Mouse (Mus musculus) forebrain, postnatal 0 days (tissue): Measurements from ENCODE around the gene Map4. TPM values are rescaled to one million over a fixed set of nuclear protein-coding genes. Genes with fewer than 3 reads are reported as not detected.

Experiments used
- ATAC-seq: fragments of 200-750 bp; cut with Nextera tagmentation; 2 replicates; pipeline ENCODE4 v1.8.0; 2017; ENCODE audit warnings: mild to moderate bottlenecking, moderate library complexity
- DNase-seq: peaks from one replicate; pipeline ENCODE4 v3.0.0-alpha.2; 2015
- H3K27ac ChIP-seq: fragments of 300-500 bp; sonication (generic); 2 replicates; pipeline ENCODE4 v1.5.1; 2014; ENCODE audit warnings: low read depth, mild to moderate bottlenecking, antibody characterized with exemption, low read length, moderate library complexity, mixed read lengths
- H3K27me3 ChIP-seq: fragments of 300-500 bp; sonication (generic); 2 replicates; pipeline ENCODE4 v1.6.1; 2014; ENCODE audit warnings: mild to moderate bottlenecking, low read length, mixed read lengths; ENCODE audit not compliant: insufficient read depth
- H3K36me3 ChIP-seq: fragments of 300-500 bp; sonication (generic); 2 replicates; pipeline ENCODE4 v1.6.1; 2014; ENCODE audit warnings: mild to moderate bottlenecking, moderate library complexity; ENCODE audit not compliant: insufficient read depth
- H3K4me1 ChIP-seq: fragments of 300-500 bp; sonication (generic); 2 replicates; pipeline ENCODE4 v1.6.1; 2014; ENCODE audit warnings: antibody characterized with exemption; ENCODE audit not compliant: insufficient read depth
- H3K4me2 ChIP-seq: fragments of 300-500 bp; sonication (generic); 2 replicates; pipeline ENCODE4 v1.6.1; 2014; ENCODE audit warnings: low read depth, mild to moderate bottlenecking, moderate library complexity
- H3K4me3 ChIP-seq: fragments of 300-500 bp; sonication (generic); 2 replicates; pipeline ENCODE4 v1.5.1; 2014; ENCODE audit warnings: low read depth, low read length, mixed read lengths
- H3K9ac ChIP-seq: fragments of 300-500 bp; sonication (generic); 2 replicates; pipeline ENCODE4 v1.6.1; 2014; ENCODE audit warnings: mild to moderate bottlenecking
- H3K9me3 ChIP-seq: fragments of 300-500 bp; sonication (generic); 2 replicates; pipeline ENCODE4 v1.6.1; 2016; ENCODE audit warnings: low read length
- CTCF ChIP-seq: sonication (generic); IDR thresholded peaks from 2 replicates; pipeline ENCODE4 v1.5.1; 2016; ENCODE audit warnings: antibody characterized with exemption, control low read depth, low read depth
- WGBS: fragments of 180-500 bp; shearing (Covaris S2); extraction: QIAGEN DNeasy Blood & Tissue Kit; methylation state at CpG from one replicate; pipeline ENCODE4 v1.1.7; 2014; 5-methylcytosine and 5-hydroxymethylcytosine counted together
- polyA plus RNA-seq: library from polyadenylated mRNA; unstranded; fragments of >200 nt; fragmentation: Nextera tagmentation; extraction: Ambion mirVana; gene quantifications from 2 replicates; pipeline ENCODE4 v1.2.1, GENCODE M21; 2015
- total RNA-seq: library from RNA; depleted of rRNA; stranded (reverse); fragments of >200 nt; gene quantifications from 2 replicates; pipeline ENCODE4 v1.2.3, GENCODE M21; 2014

Map4 gene
- total and polyA plus RNA-seq, 2 experiments from 2014 or later = 201 to 237 TPM

GRCm38 (mm10) chr9:109907300-109907699 lies 24.0 kb upstream of the Map4 start:
- DNase-seq (no peak), ATAC-seq (no peak)
- H3K9ac ChIP-seq = no peak overlapping the region
- no peaks in the 10 kb centered on the region for H3K27me3 ChIP-seq
- H3K27ac ChIP-seq = no peak overlapping the region
- H3K36me3 ChIP-seq = no peaks in the 10 kb centered on the region
- no peaks in the 10 kb centered on the region for H3K4me1 ChIP-seq
- TF ChIP-seq CTCF = no peak
- 54% methylated on average over 8 of the region's 8 CpGs for WGBS
- H3K4me3 ChIP-seq = no peak overlapping the region
- no peaks in the 10 kb centered on the region for H3K9me3 ChIP-seq
- H3K4me2 ChIP-seq = no peak overlapping the region

GRCm38 (mm10) chr9:109907774-109908465 lies 23.3 kb upstream of the Map4 start:
- no peak for ATAC-seq
- H3K9me3 ChIP-seq = no peaks in the 10 kb centered on the region

GRCm38 (mm10) chr9:109909102-109909501 lies 22.2 kb upstream of the Map4 start:
- H3K4me2 ChIP-seq = no peak overlapping the region
- WGBS = 84% methylated on average over 8 of the region's 8 CpGs
- no peak for DNase-seq
- no peaks in the 10 kb centered on the region for H3K27me3 ChIP-seq
- no peaks in the 10 kb centered on the region for H3K4me1 ChIP-seq
- H3K36me3 ChIP-seq = no peaks in the 10 kb centered on the region
- no peak for ATAC-seq
- H3K4me3 ChIP-seq = no peak overlapping the region
- H3K27ac ChIP-seq = no peak overlapping the region
- no peaks in the 10 kb centered on the region for H3K9me3 ChIP-seq
- no peak overlapping the region for H3K9ac ChIP-seq
- TF ChIP-seq CTCF = no peak

More at GRCm38 (mm10) chr9:109907774-109908465, 23.3 kb upstream of the Map4 start:
- no peaks in the 10 kb centered on the region for H3K4me1 ChIP-seq
- WGBS = 71% methylated on average over 6 of the region's 6 CpGs
- no peak overlapping the region for H3K27ac ChIP-seq
- no peaks in the 10 kb centered on the region for H3K27me3 ChIP-seq
- H3K4me3 ChIP-seq = no peak overlapping the region
- no peak for DNase-seq
- H3K9ac ChIP-seq = no peak overlapping the region
- TF ChIP-seq CTCF = no peak
- H3K4me2 ChIP-seq = no peak overlapping the region
- H3K36me3 ChIP-seq = no peaks in the 10 kb centered on the region

- no peaks in the 10 kb centered on the region for H3K27me3 ChIP-seq
- DNase-seq (no peak), ATAC-seq (no peak)
- H3K9ac ChIP-seq = no peak overlapping the region
- no peak overlapping the region for H3K4me2 ChIP-seq
- H3K9me3 ChIP-seq = no peaks in the 10 kb centered on the region
- H3K4me1 ChIP-seq = no peaks in the 10 kb centered on the region
- H3K4me3 ChIP-seq = no peak overlapping the region
- TF ChIP-seq CTCF = no peak
- H3K36me3 ChIP-seq = no peaks in the 10 kb centered on the region
- 87% methylated on average over 4 of the region's 4 CpGs for WGBS
- no peak overlapping the region for H3K27ac ChIP-seq
Observed at GRCm38 (mm10) chr9:109909926-109910325, 21.3 kb upstream of the Map4 start.

- DNase-seq (no peak), ATAC-seq (no peak)
- Histone ChIP-seq H3K9me3 (no peaks in the 10 kb centered on the region), H3K36me3 (no peaks in the 10 kb centered on the region), H3K27me3 (no peaks in the 10 kb centered on the region), H3K4me3 (no peak overlapping the region), H3K4me1 (no peaks in the 10 kb centered on the region), H3K4me2 (no peak overlapping the region), H3K9ac (no peak overlapping the region), H3K27ac (no peak overlapping the region)
- WGBS = 78% methylated on average over 7 of the region's 7 CpGs
- no peak for TF ChIP-seq CTCF
Observed at GRCm38 (mm10) chr9:109911779-109912178, 19.5 kb upstream of the Map4 start.

- no peak for ATAC-seq
- H3K9ac ChIP-seq = no peak overlapping the region
- no peak overlapping the region for H3K4me2 ChIP-seq
- H3K9me3 ChIP-seq = no peaks in the 10 kb centered on the region
- no peak for TF ChIP-seq CTCF
- no peak for DNase-seq
- no peak overlapping the region for H3K4me3 ChIP-seq
- no peaks in the 10 kb centered on the region for H3K27me3 ChIP-seq
- H3K36me3 ChIP-seq = no peaks in the 10 kb centered on the region
- H3K4me1 ChIP-seq = no peaks in the 10 kb centered on the region
- H3K27ac ChIP-seq = no peak overlapping the region
- 78% methylated on average over 4 of the region's 4 CpGs for WGBS
Observed at GRCm38 (mm10) chr9:109914269-109914926, 16.9 kb upstream of the Map4 start.

GRCm38 (mm10) chr9:109917931-109918330 lies 13.3 kb upstream of the Map4 start:
- no peak overlapping the region for H3K27ac ChIP-seq
- DNase-seq (no peak), ATAC-seq (no peak)
- no peaks in the 10 kb centered on the region for H3K36me3 ChIP-seq
- no peaks in the 10 kb centered on the region for H3K9me3 ChIP-seq
- no peaks in the 10 kb centered on the region for H3K27me3 ChIP-seq
- H3K9ac ChIP-seq = no peak overlapping the region
- H3K4me2 ChIP-seq = no peak overlapping the region
- no peak for TF ChIP-seq CTCF
- no peaks in the 10 kb centered on the region for H3K4me1 ChIP-seq
- no peak overlapping the region for H3K4me3 ChIP-seq
- 76% methylated on average over 2 of the region's 2 CpGs for WGBS
